Mouse (Mus musculus): ENCODE measurements around the gene Gjd2. TPM values are rescaled to one million over a fixed set of nuclear protein-coding genes. Genes with fewer than 3 reads are reported as not detected.

The Gjd2 gene
- polyA plus RNA-seq, 1 experiment from 2014 or later: 1.7 TPM

DNA sequence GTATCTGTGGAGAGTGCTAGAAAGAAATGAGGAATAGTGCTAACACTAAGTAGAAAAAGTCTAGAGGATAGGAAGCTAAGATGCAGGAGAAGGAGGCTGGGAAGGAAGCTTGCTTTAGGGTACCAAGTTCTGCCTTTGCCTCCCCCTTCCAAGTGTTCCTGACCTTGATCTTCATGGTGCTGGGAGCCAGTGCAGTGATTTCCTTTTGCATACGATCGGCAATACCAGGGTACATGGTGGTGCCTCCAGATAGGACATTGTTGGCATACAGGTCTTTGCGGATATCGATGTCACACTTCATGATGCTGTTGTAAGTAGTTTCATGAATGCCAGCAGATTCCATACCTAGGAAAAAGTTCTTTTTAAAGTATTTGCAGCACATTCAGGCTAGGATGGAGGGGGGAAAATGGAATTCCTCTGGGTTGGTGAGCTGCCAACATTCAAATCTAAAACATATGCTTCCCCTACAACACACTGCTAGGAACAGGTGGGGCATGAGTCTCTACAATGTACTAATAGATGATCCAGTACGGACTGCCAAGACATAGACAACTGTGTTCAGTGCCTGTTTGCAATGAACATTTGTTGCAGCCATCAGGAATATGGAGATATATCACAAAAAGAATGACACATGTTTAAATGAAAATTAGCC lies 34.7 kb upstream of the Gjd2 start:
- Histone ChIP-seq H3K4me3 (no peak overlapping the region), H3K9me3 (no peaks in the 10 kb centered on the region), H3K27ac (no peak overlapping the region), H3K4me1 (no peaks in the 10 kb centered on the region), H3K9ac (no peak overlapping the region), H3K4me2 (replicated peaks) (no peak overlapping the region), H3K27me3 (replicated peaks) (no peaks in the 10 kb centered on the region), H3K36me3 (no peaks in the 10 kb centered on the region)
- ATAC-seq (ENCODE audit: low FRiP score, low read depth): no peak
- 92% methylated on average over 5 of the region's 5 CpGs for WGBS

DNA sequence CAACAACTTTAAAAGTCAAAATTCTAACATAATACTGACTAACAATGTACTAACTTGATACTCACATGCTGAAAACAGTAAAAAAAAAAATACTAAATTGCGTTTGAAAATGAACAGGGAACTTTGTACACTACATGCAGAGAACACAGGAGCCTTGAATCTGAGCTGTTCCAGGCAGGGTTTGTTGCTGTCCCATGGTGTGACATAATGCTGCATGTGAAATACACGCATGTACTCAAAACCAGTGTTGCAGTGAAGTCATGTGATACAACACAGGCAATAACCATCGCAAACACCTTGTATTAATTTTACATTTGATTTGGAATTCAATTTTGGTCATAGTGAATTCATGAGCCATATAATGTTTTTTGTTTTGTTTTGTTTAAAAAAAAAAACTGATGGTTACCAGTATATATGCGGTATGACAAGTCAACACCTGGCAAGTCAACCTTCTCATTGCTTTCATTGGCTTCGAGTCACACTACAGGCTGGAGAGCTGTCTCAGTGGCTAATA lies 32.8 kb upstream of the Gjd2 start:
- H3K36me3 ChIP-seq: no peaks in the 10 kb centered on the region
- ATAC-seq (ENCODE audit: low FRiP score, low read depth): no peak
- 94% methylated on average over 5 of the region's 5 CpGs for WGBS

DNA sequence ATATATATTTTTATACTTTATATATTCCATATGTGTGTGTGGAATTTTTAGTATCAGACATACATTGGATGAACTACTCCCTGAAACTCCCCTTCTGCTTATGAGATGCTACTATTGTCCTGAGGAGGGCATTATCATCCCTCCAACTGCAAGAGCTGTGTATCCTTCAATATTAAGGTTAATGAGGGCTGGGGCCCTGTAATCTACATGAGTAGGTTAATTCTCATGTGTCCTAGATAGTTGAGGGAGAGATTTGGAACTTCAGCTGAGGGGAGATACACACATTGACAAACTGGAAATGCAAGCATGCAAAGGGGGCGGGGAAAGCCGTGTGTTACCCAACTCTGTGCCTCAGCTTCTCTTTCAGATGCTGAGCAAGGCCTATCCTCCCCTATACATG lies 24.5 kb upstream of the Gjd2 start:
- Histone ChIP-seq H3K4me3 (no peak overlapping the region), H3K9ac (no peak overlapping the region), H3K27ac (no peak overlapping the region), H3K27me3 (replicated peaks) (no peaks in the 10 kb centered on the region), H3K36me3 (no peaks in the 10 kb centered on the region), H3K9me3 (no peaks in the 10 kb centered on the region), H3K4me2 (replicated peaks) (no peak overlapping the region), H3K4me1 (no peaks in the 10 kb centered on the region)
- no peak for ATAC-seq (ENCODE audit: low FRiP score, low read depth)
- 75% methylated on average over 2 of the region's 2 CpGs for WGBS

More for the DNA sequence above, 32.8 kb upstream of the Gjd2 start:
- no peak overlapping the region for H3K27ac ChIP-seq
- no peak overlapping the region for H3K4me3 ChIP-seq
- no peak overlapping the region for H3K4me2 ChIP-seq (replicated peaks)
- H3K9ac ChIP-seq: no peak overlapping the region
- H3K4me1 ChIP-seq: no peaks in the 10 kb centered on the region
- H3K9me3 ChIP-seq: no peaks in the 10 kb centered on the region
- no peaks in the 10 kb centered on the region for H3K27me3 ChIP-seq (replicated peaks)

DNA sequence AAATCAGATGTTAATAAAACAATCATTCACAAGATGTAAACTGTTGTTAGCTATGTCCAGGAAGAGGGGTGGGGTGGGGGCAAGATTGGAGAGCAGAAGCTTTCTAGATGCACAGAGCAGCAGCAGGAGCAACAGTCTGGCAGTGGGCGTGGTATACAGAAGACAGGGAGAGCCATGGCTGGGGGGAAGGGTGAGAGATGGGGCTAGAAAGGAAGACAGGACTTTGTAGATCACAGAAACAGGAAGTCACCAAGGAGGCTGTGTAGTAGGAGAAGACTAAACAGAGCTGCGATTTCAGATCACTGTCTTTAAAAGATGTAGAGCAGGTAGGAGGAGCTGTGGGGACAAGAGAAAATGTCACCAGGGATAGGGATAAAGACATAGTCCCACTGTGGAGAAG lies 18.8 kb upstream of the Gjd2 start:
- WGBS: 71% methylated on average over 2 of the region's 2 CpGs
- no peaks in the 10 kb centered on the region for H3K36me3 ChIP-seq
- no peak overlapping the region for H3K4me2 ChIP-seq (replicated peaks)
- H3K4me1 ChIP-seq: no peaks in the 10 kb centered on the region
- H3K4me3 ChIP-seq: no peak overlapping the region
- H3K9ac ChIP-seq: no peak overlapping the region
- ATAC-seq (ENCODE audit: low FRiP score, low read depth): no peak
- no peaks in the 10 kb centered on the region for H3K9me3 ChIP-seq
- H3K27me3 ChIP-seq (replicated peaks): no peaks in the 10 kb centered on the region
- H3K27ac ChIP-seq: no peak overlapping the region

DNA sequence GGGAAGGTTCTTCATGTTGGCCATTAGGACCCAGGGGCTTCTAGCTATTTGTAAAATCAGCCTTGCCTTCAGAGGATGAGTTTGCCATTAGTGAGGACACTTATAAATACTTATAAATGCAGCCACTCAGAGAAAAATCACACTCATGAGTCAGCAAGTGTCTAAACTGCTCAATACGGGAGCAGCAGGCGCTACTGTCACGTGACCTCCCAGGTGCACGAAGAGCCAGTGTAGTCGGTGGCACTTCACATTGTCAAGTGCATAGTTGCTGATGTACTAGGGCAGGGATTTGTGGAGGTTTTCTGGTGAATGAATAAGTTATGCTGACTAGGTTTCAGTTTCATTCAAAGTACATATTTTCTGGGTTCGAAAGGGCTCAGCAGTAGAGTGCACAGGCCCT lies 10.0 kb upstream of the Gjd2 start:
- no peak overlapping the region for H3K4me3 ChIP-seq
- no peak overlapping the region for H3K27ac ChIP-seq
- WGBS: 93% methylated on average over 6 of the region's 6 CpGs
- no peak overlapping the region for H3K4me2 ChIP-seq (replicated peaks)
- no peaks in the 10 kb centered on the region for H3K9me3 ChIP-seq
- ATAC-seq (ENCODE audit: low FRiP score, low read depth): no peak
- no peak overlapping the region for H3K9ac ChIP-seq
- no peaks in the 10 kb centered on the region for H3K36me3 ChIP-seq
- no peaks in the 10 kb centered on the region for H3K27me3 ChIP-seq (replicated peaks)
- peaks cover 4% of the 10 kb centered on the region for H3K4me1 ChIP-seq

DNA sequence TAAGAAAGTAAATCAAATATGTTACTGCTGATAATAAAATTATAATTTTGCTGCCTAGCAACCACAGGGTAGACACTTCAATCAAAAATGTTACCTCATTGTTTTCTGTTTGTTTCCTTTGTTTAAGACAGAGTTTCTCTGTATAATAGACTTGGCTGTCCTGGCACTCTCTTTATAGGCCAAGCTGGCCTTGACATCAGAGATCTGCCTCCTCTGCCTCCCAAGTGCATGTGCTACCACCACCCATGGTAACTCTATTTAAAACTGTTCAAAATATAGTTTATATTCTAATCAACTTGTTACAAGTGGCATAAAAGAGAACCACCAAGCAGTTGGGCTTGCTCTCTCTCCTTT lies 6.8 kb upstream of the Gjd2 start:
- H3K27ac ChIP-seq: no peak overlapping the region
- H3K36me3 ChIP-seq: no peaks in the 10 kb centered on the region
- H3K9me3 ChIP-seq: no peaks in the 10 kb centered on the region
- H3K4me1 ChIP-seq: peaks cover 8% of the 10 kb centered on the region
- ATAC-seq (ENCODE audit: low FRiP score, low read depth): no peak
- H3K27me3 ChIP-seq (replicated peaks): no peaks in the 10 kb centered on the region
- no peak overlapping the region for H3K4me2 ChIP-seq (replicated peaks)
- H3K4me3 ChIP-seq: no peak overlapping the region
- H3K9ac ChIP-seq: no peak overlapping the region

DNA sequence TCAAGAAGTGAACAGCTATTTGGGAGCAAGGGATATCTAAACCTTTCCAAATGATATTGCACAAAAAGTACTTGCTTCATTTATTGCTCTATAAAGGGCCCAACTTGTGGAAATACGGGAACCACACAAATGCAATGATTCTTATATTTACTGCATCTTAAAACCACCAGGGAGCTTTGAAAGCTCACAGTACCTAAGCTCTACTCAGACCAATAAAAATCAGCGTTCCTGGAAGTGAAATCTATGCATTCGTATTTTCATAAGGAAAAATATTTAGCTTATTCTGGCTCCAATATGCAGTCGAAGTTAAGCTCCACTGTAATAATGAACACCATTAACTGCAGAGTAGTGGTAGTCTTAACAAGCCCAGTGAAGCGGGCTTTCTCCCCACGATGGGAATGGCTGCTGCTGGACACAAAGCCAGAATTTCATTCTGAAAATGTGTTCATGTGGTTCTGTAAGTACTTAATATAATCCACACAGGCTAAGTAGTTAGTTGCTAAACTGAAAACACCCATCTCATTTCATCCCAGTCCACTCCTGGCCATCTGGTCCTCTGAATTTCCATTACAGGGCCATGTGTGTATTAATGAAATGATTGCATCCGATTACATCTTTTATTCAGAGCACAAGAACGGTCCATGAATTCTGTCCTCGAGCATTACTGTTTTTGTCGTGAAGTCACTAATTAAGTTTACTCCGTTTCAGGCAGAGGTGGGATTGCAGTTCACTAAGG lies 6.2 kb upstream of the Gjd2 start:
- H3K4me1 ChIP-seq: peaks cover 8% of the 10 kb centered on the region
- no peak for ATAC-seq (ENCODE audit: low FRiP score, low read depth)
- peaks cover 2% of the 10 kb centered on the region for H3K27me3 ChIP-seq (replicated peaks)
- WGBS: 74% methylated on average over 11 of the region's 11 CpGs
- H3K9ac ChIP-seq: no peak overlapping the region
- H3K4me3 ChIP-seq: no peak overlapping the region
- H3K27ac ChIP-seq: no peak overlapping the region
- H3K36me3 ChIP-seq: no peaks in the 10 kb centered on the region
- H3K9me3 ChIP-seq: no peaks in the 10 kb centered on the region
- H3K4me2 ChIP-seq (replicated peaks): no peak overlapping the region

DNA sequence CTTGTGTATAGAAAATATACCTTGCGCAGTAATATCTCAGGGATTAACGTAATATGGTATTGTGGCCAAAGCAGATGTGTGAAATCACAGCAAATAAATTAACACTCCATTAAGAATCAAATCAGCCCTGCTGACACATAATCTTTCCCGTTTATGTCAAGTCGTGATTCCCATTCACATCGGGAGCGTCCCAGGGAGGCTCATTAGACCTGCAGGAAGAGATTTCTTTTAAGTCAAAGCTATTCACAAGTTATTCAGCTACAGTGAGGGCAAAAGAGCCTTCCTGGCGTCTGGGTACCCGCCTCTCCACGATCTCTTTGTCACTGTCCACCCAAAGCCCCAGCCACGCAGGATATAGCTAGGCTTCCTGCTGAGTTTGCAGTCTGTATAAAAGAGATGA lies 4.7 kb upstream of the Gjd2 start:
- H3K4me1 ChIP-seq: peaks cover 17% of the 10 kb centered on the region
- no peak overlapping the region for H3K4me2 ChIP-seq (replicated peaks)
- WGBS: 19% methylated on average over 10 of the region's 10 CpGs
- H3K4me3 ChIP-seq: no peak overlapping the region
- H3K36me3 ChIP-seq: no peaks in the 10 kb centered on the region
- peaks cover 17% of the 10 kb centered on the region for H3K27me3 ChIP-seq (replicated peaks)
- ATAC-seq (ENCODE audit: low FRiP score, low read depth): no peak
- no peak overlapping the region for H3K9ac ChIP-seq
- H3K27ac ChIP-seq: no peak overlapping the region
- H3K9me3 ChIP-seq: no peaks in the 10 kb centered on the region

DNA sequence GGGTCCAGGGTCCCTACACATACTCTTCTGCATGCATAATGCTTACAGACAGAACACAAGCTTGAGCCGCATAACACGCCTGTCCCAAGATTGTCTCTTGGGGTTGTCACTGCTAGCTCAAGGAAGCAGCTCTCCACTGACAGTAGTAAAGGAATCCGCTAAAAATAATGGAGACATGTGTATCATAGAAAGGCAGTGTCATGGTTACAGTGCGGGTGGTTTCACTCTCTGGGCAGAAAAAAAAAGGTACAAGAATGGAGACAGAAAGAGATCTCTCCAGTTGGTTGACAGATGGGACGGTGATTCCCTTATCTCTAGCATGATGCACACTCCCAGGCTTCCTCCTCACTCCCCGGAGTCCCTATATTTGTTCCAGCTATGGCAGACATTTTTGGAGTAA lies 1.4 kb upstream of the Gjd2 start:
- Histone ChIP-seq H3K4me2 (replicated peaks) (no peak overlapping the region), H3K9ac (no peak overlapping the region), H3K4me1 (peaks cover 17% of the 10 kb centered on the region), H3K4me3 (no peak overlapping the region), H3K36me3 (no peaks in the 10 kb centered on the region), H3K9me3 (no peaks in the 10 kb centered on the region), H3K27me3 (replicated peaks) (peaks cover 24% of the 10 kb centered on the region), H3K27ac (no peak overlapping the region)
- no peak for ATAC-seq (ENCODE audit: low FRiP score, low read depth)
- WGBS: 72% methylated on average over 6 of the region's 6 CpGs

DNA sequence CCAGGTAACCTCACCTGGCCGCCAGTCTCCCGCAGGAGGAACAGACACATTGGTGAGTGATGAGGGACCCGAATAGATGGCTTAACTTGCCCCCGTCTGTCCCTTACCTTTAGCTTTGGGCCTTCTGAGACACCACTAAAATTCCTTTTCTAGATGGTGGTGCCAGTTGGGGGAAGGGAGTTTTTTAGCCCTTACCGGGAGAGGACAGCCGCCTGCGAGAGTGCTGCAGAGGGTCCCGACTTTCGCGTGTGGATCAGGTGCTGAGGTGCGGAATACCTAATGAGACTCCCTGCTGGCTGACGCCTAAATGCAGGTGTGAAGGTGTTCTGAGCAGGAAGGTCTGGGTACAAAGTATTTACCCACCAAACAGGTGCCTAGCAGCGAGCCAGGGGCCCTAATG lies 427 bp upstream of the Gjd2 start:
- Histone ChIP-seq H3K4me1 (peaks cover 17% of the 10 kb centered on the region), H3K4me3 (peak overlapping the region; percentile 58), H3K27ac (no peak overlapping the region), H3K9ac (peak overlapping the region; percentile 72), H3K27me3 (replicated peaks) (peaks cover 24% of the 10 kb centered on the region), H3K36me3 (no peaks in the 10 kb centered on the region), H3K9me3 (no peaks in the 10 kb centered on the region), H3K4me2 (replicated peaks) (peak overlapping the region; percentile 90)
- peak; percentile 12 for ATAC-seq (ENCODE audit: low FRiP score, low read depth)
- 2% methylated on average over 13 of the region's 13 CpGs for WGBS

DNA sequence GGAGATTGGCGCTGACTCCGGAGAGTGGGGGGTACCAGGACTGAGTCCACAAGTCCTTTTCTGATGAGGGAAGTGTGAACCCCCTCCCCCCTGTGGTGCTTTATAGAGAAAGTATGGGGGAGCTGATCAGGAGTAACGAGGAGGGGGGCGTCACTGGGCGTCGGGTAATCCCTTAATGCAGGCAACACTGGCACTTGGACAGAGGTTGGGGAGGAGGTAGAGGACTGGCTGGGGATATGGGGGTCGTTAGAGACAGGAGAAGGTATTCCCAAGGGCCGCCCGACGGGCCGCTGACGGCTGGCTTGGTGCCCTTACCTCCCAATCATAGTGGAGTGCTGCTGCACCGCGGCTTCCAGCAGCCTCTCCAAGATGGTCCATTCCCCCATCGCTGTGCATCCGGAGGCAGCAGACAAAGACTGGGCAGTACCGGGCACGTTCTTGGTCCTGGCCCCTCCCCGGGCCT lies 639 bp downstream of the Gjd2 start:
- H3K27me3 ChIP-seq (replicated peaks): peaks cover 24% of the 10 kb centered on the region
- peak overlapping the region; percentile 58 for H3K4me3 ChIP-seq
- H3K4me2 ChIP-seq (replicated peaks): peak overlapping the region; percentile 90
- peak overlapping the region; percentile 72 for H3K9ac ChIP-seq
- H3K27ac ChIP-seq: no peak overlapping the region
- no peaks in the 10 kb centered on the region for H3K36me3 ChIP-seq
- WGBS: 3% methylated on average over 19 of the region's 19 CpGs
- H3K4me1 ChIP-seq: peaks cover 10% of the 10 kb centered on the region
- peak; percentile 81 for ATAC-seq (ENCODE audit: low FRiP score, low read depth)
- H3K9me3 ChIP-seq: no peaks in the 10 kb centered on the region

DNA sequence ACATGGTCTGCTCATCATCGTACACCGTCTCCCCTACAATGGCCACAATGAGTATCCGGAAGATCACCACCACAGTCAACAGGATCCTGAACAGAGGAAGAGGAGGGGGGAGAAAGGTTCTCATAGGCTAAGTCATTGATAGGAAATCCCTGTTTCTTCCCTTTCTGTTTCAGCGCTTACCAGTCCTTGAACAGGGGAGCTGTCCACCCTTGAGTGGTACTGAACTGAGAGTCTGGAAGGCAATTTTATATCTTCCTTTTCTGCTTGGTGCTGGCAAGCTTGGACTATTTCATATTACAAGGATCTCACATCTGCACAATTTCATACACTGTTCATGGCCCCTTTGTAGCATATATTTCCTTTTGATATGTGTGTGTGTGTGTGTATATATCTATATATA lies 1.6 kb downstream of the Gjd2 start:
- 56% methylated on average over 4 of the region's 4 CpGs for WGBS
- H3K27ac ChIP-seq: no peak overlapping the region
- peak overlapping the region; percentile 27; the same call in 1 of the 2 replicates for H3K4me2 ChIP-seq (replicated peaks)
- H3K9me3 ChIP-seq: no peaks in the 10 kb centered on the region
- ATAC-seq (ENCODE audit: low FRiP score, low read depth): no peak
- no peak overlapping the region for H3K9ac ChIP-seq
- peaks cover 24% of the 10 kb centered on the region for H3K27me3 ChIP-seq (replicated peaks)
- H3K4me1 ChIP-seq: peaks cover 10% of the 10 kb centered on the region
- H3K4me3 ChIP-seq: no peak overlapping the region
- no peaks in the 10 kb centered on the region for H3K36me3 ChIP-seq

DNA sequence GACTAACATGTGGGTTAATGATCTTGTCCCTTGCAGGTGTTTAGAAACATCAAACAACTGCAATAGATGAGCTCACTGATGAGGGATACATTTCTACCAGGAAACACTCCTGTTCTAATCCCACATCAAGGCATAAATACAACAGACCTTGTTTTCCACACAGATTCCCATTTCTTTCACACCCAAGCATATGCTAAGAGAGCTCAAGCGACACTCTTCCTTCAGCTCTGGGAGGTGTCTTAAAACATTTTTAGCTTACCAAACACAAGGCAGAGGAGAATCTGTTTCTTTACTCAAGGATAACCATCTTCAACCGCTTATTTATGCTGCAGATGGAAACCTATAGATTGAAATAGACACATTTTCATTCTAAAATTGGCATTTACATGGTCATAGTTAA lies 5.1 kb downstream of the Gjd2 start:
- 90% methylated on average over 2 of the region's 2 CpGs for WGBS
- Histone ChIP-seq H3K4me1 (peaks cover 2% of the 10 kb centered on the region; the same call in 1 of the 2 replicates), H3K4me2 (replicated peaks) (no peak overlapping the region), H3K4me3 (no peak overlapping the region), H3K9me3 (no peaks in the 10 kb centered on the region), H3K9ac (no peak overlapping the region), H3K36me3 (no peaks in the 10 kb centered on the region), H3K27me3 (replicated peaks) (peaks cover 9% of the 10 kb centered on the region), H3K27ac (no peak overlapping the region)
- ATAC-seq (ENCODE audit: low FRiP score, low read depth): no peak
